Mouse (Mus musculus): ENCODE measurements around the gene Ascl3. TPM values are rescaled to one million over a fixed set of nuclear protein-coding genes. Genes with fewer than 3 reads are reported as not detected.

Gene Ascl3
- polyA plus RNA-seq, 1 experiment from 2014 or later, result 0.57 TPM

DNA sequence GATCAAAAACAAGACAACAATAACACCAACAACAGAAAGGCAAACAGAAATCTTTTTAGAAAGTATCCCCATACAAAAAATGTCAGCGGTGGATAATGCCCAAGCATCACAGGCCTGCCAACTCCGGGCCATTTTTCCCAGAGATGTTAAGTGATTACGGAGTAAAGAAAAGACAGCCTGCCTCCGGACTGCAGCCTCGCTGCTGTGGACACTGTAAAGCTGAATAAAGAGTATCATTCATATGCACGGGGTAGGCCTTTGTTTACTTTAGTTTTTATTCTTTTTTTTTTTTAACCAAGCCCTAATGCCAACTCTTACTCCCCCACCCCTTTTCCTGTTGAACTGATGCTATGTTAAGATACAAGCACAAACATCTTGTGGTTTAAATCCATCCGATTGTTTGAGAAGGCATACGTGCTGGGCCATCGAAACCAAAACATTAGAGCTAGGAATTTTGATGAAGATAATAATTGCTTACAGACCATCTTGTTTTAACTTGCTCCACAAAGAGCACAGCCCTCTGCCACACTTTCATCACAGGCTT is 44.9 kb downstream of the Ascl3 start:
- Histone ChIP-seq H3K27ac (replicated peaks) (no peak overlapping the region; the same call in 1 of the 2 replicates), H3K9me3 (replicated peaks) (no peaks in the 10 kb centered on the region), H3K27me3 (no peaks in the 10 kb centered on the region), H3K9ac (no peak overlapping the region), H3K4me2 (replicated peaks) (no peak overlapping the region), H3K4me3 (replicated peaks) (no peak overlapping the region), H3K36me3 (no peaks in the 10 kb centered on the region), H3K4me1 (0 out of 2 replicates have a peak, but pooled peaks cover 11% of the 10 kb centered on the region)
- ATAC-seq (ENCODE audit: insufficient number of reproducible peaks, low FRiP score, low TSS enrichment, low read depth), result no peak
- WGBS, result 21% methylated on average over 9 of the region's 9 CpGs

- Histone ChIP-seq H3K4me1 (peaks cover 2% of the 10 kb centered on the region; the same call in 1 of the 2 replicates), H3K4me2 (replicated peaks) (no peak overlapping the region), H3K9ac (no peak overlapping the region), H3K27ac (replicated peaks) (no peak overlapping the region), H3K27me3 (no peaks in the 10 kb centered on the region), H3K4me3 (replicated peaks) (no peak overlapping the region), H3K9me3 (replicated peaks) (no peaks in the 10 kb centered on the region), H3K36me3 (no peaks in the 10 kb centered on the region)
- ATAC-seq (ENCODE audit: insufficient number of reproducible peaks, low FRiP score, low TSS enrichment, low read depth), result no peak
- WGBS, result 86% methylated on average over 1 of the region's 1 CpGs
Observed at GRCm38 (mm10) chr7:109680879-109681278, 50.6 kb downstream of the Ascl3 start.

DNA sequence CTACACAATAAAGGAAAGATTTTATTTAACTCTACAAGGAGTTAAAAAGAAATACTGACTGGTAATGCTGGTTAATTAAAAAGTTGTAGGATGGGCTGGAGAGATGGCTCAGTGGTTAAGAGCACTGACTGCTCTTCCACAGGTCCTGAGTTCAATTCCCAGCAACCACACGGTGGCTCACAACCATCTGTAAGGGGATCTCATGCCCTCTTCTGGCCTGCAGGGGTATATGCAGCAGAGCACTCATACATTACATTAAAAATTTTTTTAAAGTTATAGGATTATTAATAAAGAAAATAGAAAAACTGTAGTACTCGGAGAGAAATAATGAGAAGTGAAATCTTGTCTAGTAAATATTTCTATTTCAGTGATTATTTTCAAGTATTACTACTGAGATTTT is 51.2 kb downstream of the Ascl3 start:
- 87% methylated on average over 2 of the region's 2 CpGs for WGBS
- no peaks in the 10 kb centered on the region for H3K36me3 ChIP-seq
- no peak overlapping the region for H3K4me2 ChIP-seq (replicated peaks)
- H3K4me3 ChIP-seq (replicated peaks), result no peak overlapping the region
- no peaks in the 10 kb centered on the region for H3K9me3 ChIP-seq (replicated peaks)
- no peaks in the 10 kb centered on the region for H3K27me3 ChIP-seq
- H3K27ac ChIP-seq (replicated peaks), result no peak overlapping the region
- H3K4me1 ChIP-seq, result peaks cover 6% of the 10 kb centered on the region; the same call in 1 of the 2 replicates
- no peak overlapping the region for H3K9ac ChIP-seq
- no peak for ATAC-seq (ENCODE audit: insufficient number of reproducible peaks, low FRiP score, low TSS enrichment, low read depth)

Other genes with a start within 250 kb of the Ascl3 start
- gene Trim66, start 223.6 kb downstream of the Ascl3 start, polyA plus RNA-seq (2015; fragmentation: Nextera tagmentation; extraction: Ambion mirVana), result 3.9 and 5.6 TPM in 2 replicates
- gene Rpl27a, start 212.6 kb downstream of the Ascl3 start, polyA plus RNA-seq (2015; fragmentation: Nextera tagmentation; extraction: Ambion mirVana), result 140 and 145 TPM in 2 replicates
- gene St5, start 28.1 kb downstream of the Ascl3 start, polyA plus RNA-seq (2015; fragmentation: Nextera tagmentation; extraction: Ambion mirVana), result 49.8 and 52.4 TPM in 2 replicates
- 40.9 and 44.8 TPM in 2 replicates for gene Akip1, start 28.0 kb downstream of the Ascl3 start, polyA plus RNA-seq (2015; fragmentation: Nextera tagmentation; extraction: Ambion mirVana)
- 7.4 and 14.7 TPM in 2 replicates for gene BC051019, start 7.9 kb downstream of the Ascl3 start, polyA plus RNA-seq (2015; fragmentation: Nextera tagmentation; extraction: Ambion mirVana)
- gene Tmem9b, start 21.1 kb upstream of the Ascl3 start, polyA plus RNA-seq (2015; fragmentation: Nextera tagmentation; extraction: Ambion mirVana), result 67.6 and 68.1 TPM in 2 replicates
- gene Nrip3, start 50.3 kb upstream of the Ascl3 start, polyA plus RNA-seq (2015; fragmentation: Nextera tagmentation; extraction: Ambion mirVana), result 1.6 and 2.6 TPM in 2 replicates
- gene Scube2, start 134.0 kb upstream of the Ascl3 start, polyA plus RNA-seq (2015; fragmentation: Nextera tagmentation; extraction: Ambion mirVana), result 3.7 and 3.9 TPM in 2 replicates
- 33.8 and 39.1 TPM in 2 replicates for gene Dennd5a, start 228.7 kb upstream of the Ascl3 start, polyA plus RNA-seq (2015; fragmentation: Nextera tagmentation; extraction: Ambion mirVana)